Mouse (Mus musculus): ENCODE measurements around the gene Ndel1. TPM values are rescaled to one million over a fixed set of nuclear protein-coding genes. Genes with fewer than 3 reads are reported as not detected.

Ndel1 gene
- polyA plus RNA-seq, 1 experiment from 2014 or later: 53.9 TPM

Other genes starting within 250 kb of the Ndel1 start
- gene Myh10, start 180.3 kb downstream of the Ndel1 start, polyA plus RNA-seq (2014; fragmentation: Nextera tagmentation; extraction: Ambion mirVana): 70.3 and 76.5 TPM in 2 replicates
- 0.10 and 0.16 TPM in 2 replicates for gene Rnf222, start 16.7 kb upstream of the Ndel1 start, polyA plus RNA-seq (2014; fragmentation: Nextera tagmentation; extraction: Ambion mirVana)
- 1,252 and 1,388 TPM in 2 replicates for gene Rpl26, start 29.7 kb upstream of the Ndel1 start, polyA plus RNA-seq (2014; fragmentation: Nextera tagmentation; extraction: Ambion mirVana)
- gene Odf4, start 55.2 kb upstream of the Ndel1 start, polyA plus RNA-seq (2014; fragmentation: Nextera tagmentation; extraction: Ambion mirVana): not detected in 2 replicates
- 5.8 and 6.8 TPM in 2 replicates for gene Arhgef15, start 85.6 kb upstream of the Ndel1 start, polyA plus RNA-seq (2014; fragmentation: Nextera tagmentation; extraction: Ambion mirVana)
- gene Slc25a35, start 96.3 kb upstream of the Ndel1 start, polyA plus RNA-seq (2014; fragmentation: Nextera tagmentation; extraction: Ambion mirVana): 1.4 and 1.7 TPM in 2 replicates
- 94.4 and 97.5 TPM in 2 replicates for gene Rangrf, start 103.3 kb upstream of the Ndel1 start, polyA plus RNA-seq (2014; fragmentation: Nextera tagmentation; extraction: Ambion mirVana)
- 60.2 and 64.9 TPM in 2 replicates for gene Pfas, start 136.6 kb upstream of the Ndel1 start, polyA plus RNA-seq (2014; fragmentation: Nextera tagmentation; extraction: Ambion mirVana)
- gene Ctc1, start 144.1 kb upstream of the Ndel1 start, polyA plus RNA-seq (2014; fragmentation: Nextera tagmentation; extraction: Ambion mirVana): 57.5 and 60.5 TPM in 2 replicates
- 168 and 170 TPM in 2 replicates for gene Aurkb, start 173.8 kb upstream of the Ndel1 start, polyA plus RNA-seq (2014; fragmentation: Nextera tagmentation; extraction: Ambion mirVana)
- gene Borcs6, start 187.9 kb upstream of the Ndel1 start, polyA plus RNA-seq (2014; fragmentation: Nextera tagmentation; extraction: Ambion mirVana): 5.9 and 6.6 TPM in 2 replicates
- gene Tmem107, start 198.9 kb upstream of the Ndel1 start, polyA plus RNA-seq (2014; fragmentation: Nextera tagmentation; extraction: Ambion mirVana): 39.1 and 43.5 TPM in 2 replicates
- gene Vamp2, start 216.6 kb upstream of the Ndel1 start, polyA plus RNA-seq (2014; fragmentation: Nextera tagmentation; extraction: Ambion mirVana): 47.2 and 56.0 TPM in 2 replicates
- gene Per1, start 223.4 kb upstream of the Ndel1 start, polyA plus RNA-seq (2014; fragmentation: Nextera tagmentation; extraction: Ambion mirVana): 6.2 and 6.6 TPM in 2 replicates
- gene Hes7, start 248.5 kb upstream of the Ndel1 start, polyA plus RNA-seq (2014; fragmentation: Nextera tagmentation; extraction: Ambion mirVana): 0.55 and 0.59 TPM in 2 replicates